In the genomic region with DNA sequence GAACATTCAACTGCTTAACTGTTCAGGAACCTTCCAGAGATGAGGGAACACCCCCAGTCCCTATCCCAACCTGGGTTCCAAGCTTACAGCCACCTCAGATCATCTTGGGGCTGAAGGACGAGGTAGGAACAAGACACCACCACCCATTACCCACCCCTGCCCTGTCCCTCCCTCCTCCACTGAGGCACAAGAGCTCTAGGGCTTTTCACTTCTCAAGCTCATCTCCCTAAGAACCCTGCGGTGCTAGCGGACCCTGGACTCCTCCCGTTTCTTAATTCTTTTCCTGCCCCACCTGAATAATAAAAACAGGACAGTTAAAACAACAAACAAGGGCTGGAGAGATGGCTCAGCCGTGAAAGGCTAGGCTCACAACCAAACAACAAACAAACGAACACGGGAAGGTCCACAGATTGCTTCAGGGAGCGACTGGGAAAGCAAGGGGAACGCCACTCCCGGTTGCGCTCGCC, we compare ENCODE assay signal across 8 mouse cellular contexts. TPM values are rescaled to one million over a fixed set of nuclear protein-coding genes. Genes with fewer than 3 reads are reported as not detected.
A peak's percentile ranks its signal among the peaks of the same experiment; 100 is the strongest.
DNase-seq lines count a peak whose midpoint lies in the region; ATAC-seq and TF ChIP-seq lines count a peak whose summit lies in the region.

No protein-coding gene starts in this region.

- DNase-seq in frontal cortex, postnatal 36 days (ENCODE audit: low spot score in 2 of 2), result no peak
- DNase-seq in intestine, embryonic 14.5 days (ENCODE audit: low spot score), result peak; percentile 80
- DNase-seq in midbrain, embryonic 10.5 days (ENCODE audit: low spot score), result no peak
- DNase-seq in adrenal gland, postnatal 10 days, result no peak
- DNase-seq in urinary bladder, postnatal 14 days (ENCODE audit: low spot score), result no peak

- peak; percentile 54; the same call in 1 of the 2 replicates for ATAC-seq in frontal cortex, adult (ENCODE audit: low TSS enrichment)
- ATAC-seq in intestine, embryonic 14.5 days (replicated peaks; ENCODE audit: low FRiP score, low TSS enrichment, low read depth), result no peak

- no peaks in the 10 kb centered on the region for H3K27me3 ChIP-seq in ES-Bruce4 (ENCODE audit: control insufficient read depth, insufficient read depth, low read length, poor library complexity, severe bottlenecking)
- H3K27me3 ChIP-seq in erythroblast, embryonic 14.5 days (ENCODE audit: control insufficient read depth), result peaks cover 64% of the 10 kb centered on the region
- peaks cover 23% of the 10 kb centered on the region for H3K27me3 ChIP-seq in intestine, embryonic 14.5 days (replicated peaks; ENCODE audit: control insufficient read depth, insufficient read depth, low read length)
- H3K27me3 ChIP-seq in midbrain, embryonic 10.5 days (ENCODE audit: low read depth, poor library complexity, severe bottlenecking), result peaks cover 46% of the 10 kb centered on the region

- TF ChIP-seq POLR2A in ES-Bruce4 (IDR thresholded peaks at IDR 0.05; ENCODE audit: insufficient read depth, low read length), result no peak

- peak overlapping the region; percentile 14; the same call in 1 of the 2 replicates for H3K27ac ChIP-seq in ES-Bruce4 (ENCODE audit: insufficient read depth, low read length)
- H3K27ac ChIP-seq in intestine, embryonic 14.5 days (ENCODE audit: low read depth), result no peak overlapping the region
- peak overlapping the region; percentile 75 for H3K27ac ChIP-seq in midbrain, embryonic 10.5 days (replicated peaks)

- H3K9ac ChIP-seq in ES-Bruce4 (ENCODE audit: low read depth, poor library complexity, severe bottlenecking), result peak overlapping the region; percentile 77
- peak overlapping the region; percentile 73 for H3K9ac ChIP-seq in intestine, embryonic 14.5 days (ENCODE audit: low read length)

- H3K4me2 ChIP-seq in intestine, embryonic 14.5 days (ENCODE audit: low read length), result peak overlapping the region; percentile 92

- peak overlapping the region; percentile 74 for H3K4me3 ChIP-seq in ES-Bruce4 (ENCODE audit: low read depth, low read length)
- peak overlapping the region; percentile 86 for H3K4me3 ChIP-seq in erythroblast, embryonic 14.5 days (replicated peaks)
- peak overlapping the region; percentile 72 for H3K4me3 ChIP-seq in intestine, embryonic 14.5 days (ENCODE audit: low read depth, low read length)
- peak overlapping the region; percentile 72 for H3K4me3 ChIP-seq in midbrain, embryonic 10.5 days

- 2% methylated on average over 12 of the region's 12 CpGs for WGBS in intestine, embryonic 14.5 days
- WGBS in midbrain, embryonic 10.5 days, result under 1% methylated on average over 12 of the region's 12 CpGs

- H3K4me1 ChIP-seq in ES-Bruce4 (ENCODE audit: control insufficient read depth, insufficient read depth, low read length), result peaks cover 10% of the 10 kb centered on the region
- peaks cover 30% of the 10 kb centered on the region for H3K4me1 ChIP-seq in erythroblast, embryonic 14.5 days (ENCODE audit: control insufficient read depth)
- 0 out of 2 replicates have a peak, but pooled peaks cover 3% of the 10 kb centered on the region for H3K4me1 ChIP-seq in intestine, embryonic 14.5 days (replicated peaks; ENCODE audit: control insufficient read depth, insufficient read depth, low read length)
- peaks cover 19% of the 10 kb centered on the region for H3K4me1 ChIP-seq in midbrain, embryonic 10.5 days

- H3K9me3 ChIP-seq in ES-Bruce4 (replicated peaks; ENCODE audit: control insufficient read depth, insufficient read depth, low read length, poor library complexity, severe bottlenecking), result no peaks in the 10 kb centered on the region
- H3K9me3 ChIP-seq in erythroblast, embryonic 14.5 days (ENCODE audit: control insufficient read depth, low read length), result no peaks in the 10 kb centered on the region
- H3K9me3 ChIP-seq in intestine, embryonic 14.5 days (ENCODE audit: control insufficient read depth, low read length), result no peaks in the 10 kb centered on the region
- no peaks in the 10 kb centered on the region; the same call in 1 of the 2 replicates for H3K9me3 ChIP-seq in midbrain, embryonic 10.5 days (replicated peaks)

- TF ChIP-seq CTCF in ES-Bruce4 (IDR thresholded peaks at IDR 0.05; ENCODE audit: low read depth, low read length), result no peak

- TF ChIP-seq EP300 in ES-Bruce4 (IDR thresholded peaks at IDR 0.05; ENCODE audit: insufficient read depth, low read depth, low read length), result no peak

- no peaks in the 10 kb centered on the region for H3K36me3 ChIP-seq in ES-Bruce4 (ENCODE audit: control insufficient read depth, insufficient read depth, low read length, poor library complexity, severe bottlenecking)
- no peaks in the 10 kb centered on the region for H3K36me3 ChIP-seq in erythroblast, embryonic 14.5 days (ENCODE audit: control insufficient read depth)
- no peaks in the 10 kb centered on the region for H3K36me3 ChIP-seq in intestine, embryonic 14.5 days (ENCODE audit: control insufficient read depth, insufficient read depth, low read length)
- no peaks in the 10 kb centered on the region for H3K36me3 ChIP-seq in midbrain, embryonic 10.5 days

RNA-seq across cellular contexts. Expression of a gene that starts 0.7 kb away (rescaled TPM):
- 5.4 and 5.7 TPM in 2 replicates for polyA plus RNA-seq in ES-Bruce4 (2011; ENCODE audit: insufficient read depth, insufficient read length, low read depth, missing spikeins)
- polyA plus RNA-seq in erythroblast, embryonic 14.5 days (2012), result 0.18 TPM in 1 of 2 replicates, not detected in the other
- 1.6 and 2.1 TPM in 2 replicates for polyA plus RNA-seq in intestine, embryonic 14.5 days (2014; fragmentation: Nextera tagmentation; extraction: Ambion mirVana)
- 0.16 and 0.32 TPM in 2 replicates for polyA plus RNA-seq in midbrain, embryonic 10.5 days (2016; fragmentation: Nextera tagmentation; extraction: Ambion mirVana)
- total RNA-seq in adrenal gland, postnatal 10 days (2021), result 10 to 100 TPM in 1 of 2 experiments, 1 to 10 TPM in 1; 7.2 to 12.1 TPM
